Mouse (Mus musculus): ENCODE data around the gene Bcorl1. TPM values are rescaled to one million over a fixed set of nuclear protein-coding genes. Genes with fewer than 3 reads are reported as not detected.
"Not testable (repeated sequence)": the region's sequence is repeated elsewhere in the genome, so short reads cannot be mapped to it uniquely, and the experiment has no call there.

The Bcorl1 gene
- total RNA-seq, 2 experiments from 2014 or later = 6.7 to 7.0 TPM

GRCm38 (mm10) chrX:48432599-48433526 is 91.7 kb downstream of the Bcorl1 start:
- intact Hi-C loops (cut with DNase I) = no loop called here
- no peak overlapping the region for H3K27ac ChIP-seq
- no peak for DNase-seq
- no peak for TF ChIP-seq CTCF (IDR thresholded peaks at IDR 0.05)
- H3K4me3 ChIP-seq = no peak overlapping the region

DNA sequence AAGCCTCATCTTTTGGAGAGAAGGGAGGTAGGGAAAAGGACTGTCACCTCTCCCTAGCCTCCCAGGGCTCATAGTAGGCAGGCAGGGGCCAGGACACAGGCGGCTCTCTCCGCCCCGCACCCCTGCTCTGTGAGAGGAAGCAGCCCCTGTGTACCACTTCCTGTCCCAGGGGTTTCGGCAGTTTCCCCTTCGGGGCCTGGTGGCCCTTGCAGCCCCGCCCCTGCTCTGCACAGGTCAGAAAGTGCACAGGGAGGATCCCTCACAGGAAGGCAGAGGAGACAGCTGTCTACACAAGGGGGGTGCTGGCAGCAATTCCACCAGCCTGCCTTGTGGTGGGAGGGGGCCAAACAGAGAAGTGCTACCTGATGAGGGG is 92.4 kb downstream of the Bcorl1 start:
- intact Hi-C loops (cut with DNase I) = no loop called here
- DNase-seq = peak; percentile 32

GRCm38 (mm10) chrX:48434251-48434650 is 93.1 kb downstream of the Bcorl1 start:
- Histone ChIP-seq H3K4me3 (no peak overlapping the region), H3K27ac (no peak overlapping the region)
- intact Hi-C loops (cut with DNase I) = no loop called here

More for the DNA sequence above, 92.4 kb downstream of the Bcorl1 start:
- Histone ChIP-seq H3K27ac (no peak overlapping the region), H3K4me3 (no peak overlapping the region)
- TF ChIP-seq CTCF (IDR thresholded peaks at IDR 0.05) = no peak

GRCm38 (mm10) chrX:48435477-48435900 is 94.3 kb downstream of the Bcorl1 start:
- intact Hi-C loops (cut with DNase I) = no loop called here
- peak; percentile 60 for DNase-seq
- Histone ChIP-seq H3K27ac (peak overlapping the region; percentile 8; the same call in 1 of the 2 replicates), H3K4me3 (no peak overlapping the region)
- no peak for TF ChIP-seq CTCF (IDR thresholded peaks at IDR 0.05)

More at GRCm38 (mm10) chrX:48434251-48434650, 93.1 kb downstream of the Bcorl1 start:
- no peak for DNase-seq
- no peak for TF ChIP-seq CTCF (IDR thresholded peaks at IDR 0.05)

DNA sequence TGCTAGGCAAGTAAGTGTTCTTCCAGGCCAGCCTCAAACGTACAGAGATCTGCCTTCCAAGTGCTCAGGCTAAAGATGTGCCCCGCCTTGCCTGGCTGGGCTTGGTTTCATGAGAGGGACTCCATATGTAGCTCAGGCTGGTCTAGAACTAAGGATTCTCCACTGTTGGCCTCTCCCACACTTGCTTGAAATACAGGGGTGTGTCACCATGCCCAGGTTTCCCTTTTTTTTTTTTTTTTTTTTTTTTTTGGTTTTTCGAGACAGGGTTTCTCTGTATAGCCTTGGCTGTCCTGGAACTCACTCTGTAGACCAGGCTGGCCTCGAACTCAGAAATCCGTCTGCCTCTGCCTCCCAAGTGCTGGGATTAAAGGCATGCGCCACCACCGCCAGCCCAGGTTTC is 94.9 kb downstream of the Bcorl1 start:
- intact Hi-C loops (cut with DNase I); H3K4me3 ChIP-seq; DNase-seq: not testable (repeated sequence)
- H3K27ac ChIP-seq = peak overlapping the region; percentile 8; the same call in 1 of the 2 replicates

- Histone ChIP-seq H3K27ac (peak overlapping the region; percentile 40), H3K4me3 (no peak overlapping the region)
- intact Hi-C loops (cut with DNase I) = no loop called here
- no peak for TF ChIP-seq CTCF (IDR thresholded peaks at IDR 0.05)
- DNase-seq = peak; percentile 22
Observed at GRCm38 (mm10) chrX:48439036-48439435, 97.9 kb downstream of the Bcorl1 start.

DNA sequence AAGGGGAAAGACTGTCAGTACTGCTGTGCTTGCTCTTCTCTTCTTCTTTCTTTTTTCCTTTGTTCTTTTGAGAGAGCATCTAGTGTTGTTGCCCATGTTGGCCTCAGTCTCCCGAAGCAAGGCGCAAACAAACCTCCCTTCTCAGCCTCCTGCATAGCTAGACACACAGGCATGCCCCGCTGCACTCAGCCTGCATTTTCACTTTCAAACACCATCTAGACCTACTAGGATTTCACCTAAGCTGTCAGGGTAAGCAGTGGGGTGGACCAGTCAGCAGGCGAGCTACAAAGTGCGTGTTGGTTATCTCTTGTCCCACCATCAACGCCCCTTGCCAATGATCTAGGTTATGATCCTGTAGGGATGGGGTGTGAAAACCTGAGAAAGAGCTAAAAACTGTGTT is 100.4 kb downstream of the Bcorl1 start:
- intact Hi-C loops (cut with DNase I) = no loop called here
- TF ChIP-seq CTCF (IDR thresholded peaks at IDR 0.05) = no peak
- no peak overlapping the region for H3K4me3 ChIP-seq
- peak overlapping the region; percentile 40; the same call in 1 of the 2 replicates for H3K27ac ChIP-seq
- no peak for DNase-seq

GRCm38 (mm10) chrX:48441954-48442353 is 100.8 kb downstream of the Bcorl1 start:
- peak; percentile 45 for DNase-seq
- intact Hi-C loops (cut with DNase I) = no loop called here
- Histone ChIP-seq H3K27ac (peak overlapping the region; percentile 40; the same call in 1 of the 2 replicates), H3K4me3 (no peak overlapping the region)
- TF ChIP-seq CTCF (IDR thresholded peaks at IDR 0.05) = no peak

DNA sequence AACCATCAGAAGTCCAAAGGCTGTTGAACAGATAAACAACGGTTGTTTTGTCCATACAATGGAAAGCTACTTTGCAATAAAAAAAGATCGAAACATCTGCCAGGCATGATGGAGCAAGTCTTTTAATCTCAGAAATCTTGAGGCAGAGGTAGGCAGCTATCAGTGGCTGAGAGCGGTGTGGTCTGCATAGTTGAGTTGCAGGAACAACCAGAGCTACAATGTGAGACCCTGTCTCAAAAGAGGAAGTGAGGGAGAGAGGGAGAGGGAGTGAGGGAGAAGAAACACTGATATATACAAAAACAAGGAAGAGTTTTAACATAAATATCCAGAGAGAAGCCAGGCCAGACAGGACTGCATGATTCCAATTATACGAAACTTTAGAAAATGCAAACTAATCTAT is 103.5 kb downstream of the Bcorl1 start:
- Histone ChIP-seq H3K4me3 (no peak overlapping the region), H3K27ac (no peak overlapping the region)
- TF ChIP-seq CTCF (IDR thresholded peaks at IDR 0.05) = no peak
- intact Hi-C loops (cut with DNase I) = no loop called here
- no peak for DNase-seq

DNA sequence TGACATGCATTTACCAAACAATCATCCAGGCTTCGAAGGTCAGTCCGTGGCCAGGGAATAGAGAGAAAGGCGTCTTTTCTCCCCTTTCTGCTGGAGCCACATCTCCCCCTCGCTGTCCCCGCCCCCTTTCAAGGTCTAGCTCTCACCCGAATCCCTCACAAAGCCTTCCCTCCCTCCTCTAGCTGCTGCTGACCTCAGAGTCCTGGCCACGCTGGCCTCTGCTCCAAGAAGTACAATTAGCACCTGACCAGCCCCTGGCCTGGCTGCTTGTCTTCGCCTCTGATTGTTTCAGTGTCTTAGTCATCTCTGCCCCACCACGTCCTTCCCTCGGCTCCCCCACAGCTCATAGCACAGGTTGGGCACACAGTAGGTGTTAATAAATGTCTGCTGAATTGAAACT is 108.5 kb downstream of the Bcorl1 start:
- intact Hi-C loops (cut with DNase I) = no loop called here

GRCm38 (mm10) chrX:48452231-48452890 is 111.2 kb downstream of the Bcorl1 start:
- peak overlapping the region; percentile 31 for H3K27ac ChIP-seq
- H3K4me3 ChIP-seq = peak overlapping the region; percentile 77
- intact Hi-C loops (cut with DNase I) = no loop called here
- DNase-seq = peak; percentile 50
- no peak for TF ChIP-seq CTCF (IDR thresholded peaks at IDR 0.05)

More for the DNA sequence above, 108.5 kb downstream of the Bcorl1 start:
- DNase-seq = no peak
- no peak overlapping the region for H3K27ac ChIP-seq
- H3K4me3 ChIP-seq = no peak overlapping the region
- no peak for TF ChIP-seq CTCF (IDR thresholded peaks at IDR 0.05)

- H3K27ac ChIP-seq = peak overlapping the region; percentile 82
- no peak for TF ChIP-seq CTCF (IDR thresholded peaks at IDR 0.05)
- DNase-seq = peak; percentile 41
- peak overlapping the region; percentile 77 for H3K4me3 ChIP-seq
- intact Hi-C loops (cut with DNase I) = no loop called here
Observed at GRCm38 (mm10) chrX:48452931-48453673, 111.9 kb downstream of the Bcorl1 start.

Data from gastrocnemius, adult 2 months (tissue).